Mouse (Mus musculus) small intestine, adult 2 months (tissue): ENCODE measurements around the gene Slc22a23. TPM values are rescaled to one million over a fixed set of nuclear protein-coding genes. Genes with fewer than 3 reads are reported as not detected.

Source experiments
- H3K27ac ChIP-seq: fragments of 200-500 bp; 2 replicates; pipeline ENCODE4 v1.5.1; 2012; ENCODE audit warnings: low read depth, low read length, control low read depth, inconsistent platforms; ENCODE audit not compliant: insufficient read depth
- H3K27me3 ChIP-seq: fragments of 200-500 bp; 2 replicates; pipeline ENCODE4 v1.6.1; 2012; ENCODE audit warnings: mild to moderate bottlenecking, moderate library complexity, low read length, inconsistent platforms; ENCODE audit not compliant: control insufficient read depth, insufficient read depth
- H3K36me3 ChIP-seq: fragments of 200-500 bp; 2 replicates; pipeline ENCODE4 v1.6.1; 2012; ENCODE audit warnings: mild to moderate bottlenecking, low read length, control low read depth, inconsistent platforms; ENCODE audit not compliant: control insufficient read depth, insufficient read depth
- H3K4me1 ChIP-seq: fragments of 200-500 bp; 2 replicates; pipeline ENCODE4 v1.6.1; 2012; ENCODE audit warnings: low read length, inconsistent platforms, mixed read lengths; ENCODE audit not compliant: control insufficient read depth, insufficient read depth, insufficient read length
- H3K4me3 ChIP-seq: fragments of 200-500 bp; 2 replicates; pipeline ENCODE4 v1.5.1; 2012; ENCODE audit warnings: low read depth, mild to moderate bottlenecking, control low read depth, inconsistent platforms, low read length, moderate library complexity
- CTCF ChIP-seq: fragments of 200-500 bp; IDR thresholded peaks from 2 replicates; pipeline ENCODE4 v1.5.1; 2012; ENCODE audit warnings: low read depth, mild to moderate bottlenecking, control low read depth, inconsistent platforms, low read length, moderate library complexity, mixed read lengths; ENCODE audit not compliant: insufficient replicate concordance, insufficient read length; ENCODE audit errors: extremely low read depth
- POLR2A ChIP-seq: fragments of 200-500 bp; IDR thresholded peaks from 2 replicates; pipeline ENCODE4 v1.6.1; 2012; ENCODE audit warnings: low read depth, mild to moderate bottlenecking, control low read depth, inconsistent platforms, low read length, moderate library complexity
- WGBS: fragments of 180-500 bp; shearing (Covaris S2); methylation state at CpG from one replicate; pipeline ENCODE4 v1.1.7; 2018; 5-methylcytosine and 5-hydroxymethylcytosine counted together
- polyA plus RNA-seq: library from polyadenylated mRNA; depleted of rRNA; stranded (reverse); fragments of >200 nt; gene quantifications from 2 replicates; pipeline ENCODE4 v1.2.3, GENCODE M21; 2012; rRNA removed

Slc22a23 gene
- polyA plus RNA-seq, 1 experiment = 52.9 TPM

- Histone ChIP-seq H3K4me3 (no peak overlapping the region), H3K27me3 (0 out of 2 replicates have a peak, but pooled peaks cover 3% of the 10 kb centered on the region), H3K36me3 (no peaks in the 10 kb centered on the region), H3K4me1 (peaks cover 21% of the 10 kb centered on the region), H3K27ac (no peak overlapping the region)
- TF ChIP-seq POLR2A (no peak), CTCF (no peak)
- WGBS = 73% methylated on average over 6 of the region's 6 CpGs
Observed at GRCm38 (mm10) chr13:34132875-34133274, 212.1 kb downstream of the Slc22a23 start.

GRCm38 (mm10) chr13:34132299-34132698 is 212.7 kb downstream of the Slc22a23 start:
- Histone ChIP-seq H3K4me1 (peaks cover 21% of the 10 kb centered on the region), H3K27ac (no peak overlapping the region), H3K4me3 (no peak overlapping the region), H3K36me3 (no peaks in the 10 kb centered on the region), H3K27me3 (0 out of 2 replicates have a peak, but pooled peaks cover 3% of the 10 kb centered on the region)
- TF ChIP-seq CTCF = no peak
- no peak for TF ChIP-seq POLR2A
- WGBS = 47% methylated on average over 15 of the region's 15 CpGs

GRCm38 (mm10) chr13:34131708-34132060 is 213.3 kb downstream of the Slc22a23 start:
- Histone ChIP-seq H3K4me1 (peaks cover 21% of the 10 kb centered on the region), H3K36me3 (no peaks in the 10 kb centered on the region), H3K27ac (no peak overlapping the region), H3K27me3 (0 out of 2 replicates have a peak, but pooled peaks cover 3% of the 10 kb centered on the region), H3K4me3 (no peak overlapping the region)
- TF ChIP-seq CTCF (no peak), POLR2A (no peak)
- WGBS = 10% methylated on average over 10 of the region's 10 CpGs

- peaks cover 21% of the 10 kb centered on the region for H3K4me1 ChIP-seq
- TF ChIP-seq CTCF (no peak), POLR2A (no peak)
- H3K27me3 ChIP-seq = 0 out of 2 replicates have a peak, but pooled peaks cover 3% of the 10 kb centered on the region
- H3K36me3 ChIP-seq = no peaks in the 10 kb centered on the region
- H3K27ac ChIP-seq = no peak overlapping the region
- 3% methylated on average over 24 of the region's 24 CpGs for WGBS
- peak overlapping the region; percentile 13; the same call in 1 of the 2 replicates for H3K4me3 ChIP-seq
Observed at GRCm38 (mm10) chr13:34131011-34131707, 213.8 kb downstream of the Slc22a23 start.

- TF ChIP-seq CTCF (no peak), POLR2A (no peak)
- Histone ChIP-seq H3K4me1 (peaks cover 21% of the 10 kb centered on the region), H3K4me3 (peak within 1 kb of the TSS; percentile 68), H3K27me3 (0 out of 2 replicates have a peak, but pooled peaks cover 3% of the 10 kb centered on the region), H3K36me3 (no peaks in the 10 kb centered on the region), H3K27ac (peak within 1 kb of the TSS; percentile 1; the same call in 1 of the 2 replicates)
- under 1% methylated on average over 26 of the region's 26 CpGs for WGBS
Observed at GRCm38 (mm10) chr13:34130226-34130731, 214.7 kb downstream of the Slc22a23 start, which contains the start of gene Tubb2b. Tubb2b (minus strand) TSS chr13:34130466.

GRCm38 (mm10) chr13:34129485-34130225 is 215.3 kb downstream of the Slc22a23 start:
- Histone ChIP-seq H3K4me1 (peaks cover 21% of the 10 kb centered on the region), H3K36me3 (no peaks in the 10 kb centered on the region), H3K27ac (peak overlapping the region; percentile 1; the same call in 1 of the 2 replicates), H3K4me3 (peak overlapping the region; percentile 68), H3K27me3 (0 out of 2 replicates have a peak, but pooled peaks cover 3% of the 10 kb centered on the region)
- WGBS = 1% methylated on average over 31 of the region's 31 CpGs
- no peak for TF ChIP-seq POLR2A
- TF ChIP-seq CTCF = no peak

Other genes with a start within 250 kb of the Slc22a23 start
- 9.3 and 12.6 TPM in 2 replicates for gene Tubb2b, start 214.7 kb downstream of the Slc22a23 start, polyA plus RNA-seq
- 98.7 and 102 TPM in 2 replicates for gene Psmg4, start 182.2 kb downstream of the Slc22a23 start, polyA plus RNA-seq